ENCODE assay signal across 9 mouse cellular contexts in genomic region chr6:52675222-52675921, GRCm38 (mm10). TPM values are rescaled to one million over a fixed set of nuclear protein-coding genes. Genes with fewer than 3 reads are reported as not detected.
DNase-seq lines count a peak whose midpoint lies in the region; ATAC-seq and TF ChIP-seq lines count a peak whose summit lies in the region.
"Had no signal": no experiment of that assay in that cellular context is flagged by ENCODE, and none has a peak within 500 bp of the region (broad histone marks: within the 10 kb centered on the region; RNA-seq: fewer than 3 reads in every experiment).

No protein-coding gene starts in this region.

- no peak overlapping the region for H3K4me3 ChIP-seq in heart, embryonic 10.5 days
- no peak overlapping the region for H3K4me3 ChIP-seq in heart, postnatal 0 days (ENCODE audit: low read depth, low read length)
- no peak overlapping the region for H3K4me3 ChIP-seq in midbrain, embryonic 13.5 days (replicated peaks)
- H3K4me3 ChIP-seq in midbrain, embryonic 16.5 days (ENCODE audit: low read depth, low read length): no peak overlapping the region

- H3K36me3 ChIP-seq in heart, embryonic 10.5 days: no peaks in the 10 kb centered on the region
- H3K36me3 ChIP-seq in heart, postnatal 0 days (replicated peaks; ENCODE audit: control insufficient read depth, insufficient read depth, low read length): no peaks in the 10 kb centered on the region
- H3K36me3 ChIP-seq in midbrain, embryonic 13.5 days: no peaks in the 10 kb centered on the region
- H3K36me3 ChIP-seq in midbrain, embryonic 16.5 days (ENCODE audit: control insufficient read depth, insufficient read depth, low read length): no peaks in the 10 kb centered on the region

- no peak for TF ChIP-seq CTCF in heart, postnatal 0 days (IDR thresholded peaks at IDR 0.05; ENCODE audit: low read depth)

- DNase-seq in heart, adult 11 months: peak; percentile 96
- DNase-seq in heart, embryonic 10.5 days (ENCODE audit: low spot score): no peak
- peak; percentile 59 for DNase-seq in Muller cell, postnatal 12 days (ENCODE audit: inconsistent ontology term)
- DNase-seq in heart, postnatal 0 days (ENCODE audit: low spot score): peak; percentile 14
- peak; percentile 37 to 62 for DNase-seq in kidney, postnatal 4 days
- no peak for DNase-seq in retina, postnatal 1 day
- DNase-seq: thymus, adult 2 months had no signal

- no peak for TF ChIP-seq EP300 in heart, postnatal 0 days (IDR thresholded peaks at IDR 0.05; ENCODE audit: low read depth)

- H3K4me2 ChIP-seq in heart, postnatal 0 days (ENCODE audit: low read depth, low read length): no peak overlapping the region
- H3K4me2 ChIP-seq in midbrain, embryonic 13.5 days (replicated peaks): no peak overlapping the region
- no peak overlapping the region for H3K4me2 ChIP-seq in midbrain, embryonic 16.5 days (ENCODE audit: low read length)

- no peak for ATAC-seq in heart, postnatal 0 days (ENCODE audit: insufficient read depth, low read depth)
- no peak for ATAC-seq in midbrain, embryonic 13.5 days
- ATAC-seq in midbrain, embryonic 16.5 days: no peak

- H3K27ac ChIP-seq in heart, embryonic 10.5 days: no peak overlapping the region
- peak overlapping the region; percentile 17; the same call in 1 of the 2 replicates for H3K27ac ChIP-seq in heart, postnatal 0 days (ENCODE audit: low read depth)
- no peak overlapping the region for H3K27ac ChIP-seq in midbrain, embryonic 13.5 days
- H3K27ac ChIP-seq in midbrain, embryonic 16.5 days (ENCODE audit: low read length): no peak overlapping the region

- WGBS in heart, embryonic 10.5 days: 74% methylated on average over 4 of the region's 4 CpGs
- 56% methylated on average over 4 of the region's 4 CpGs for WGBS in heart, postnatal 0 days
- WGBS in midbrain, embryonic 13.5 days: 73% methylated on average over 4 of the region's 4 CpGs
- 71% methylated on average over 4 of the region's 4 CpGs for WGBS in midbrain, embryonic 16.5 days

- no peaks in the 10 kb centered on the region for H3K9me3 ChIP-seq in heart, embryonic 10.5 days
- H3K9me3 ChIP-seq in heart, postnatal 0 days (replicated peaks; ENCODE audit: control insufficient read depth, low read length): no peaks in the 10 kb centered on the region
- H3K9me3 ChIP-seq in midbrain, embryonic 13.5 days: no peaks in the 10 kb centered on the region
- no peaks in the 10 kb centered on the region for H3K9me3 ChIP-seq in midbrain, embryonic 16.5 days (replicated peaks; ENCODE audit: control insufficient read depth, low read length, poor library complexity, severe bottlenecking)

- H3K4me1 ChIP-seq in heart, embryonic 10.5 days: no peaks in the 10 kb centered on the region
- no peaks in the 10 kb centered on the region for H3K4me1 ChIP-seq in heart, postnatal 0 days (ENCODE audit: control insufficient read depth, insufficient read depth)
- H3K4me1 ChIP-seq in midbrain, embryonic 13.5 days (replicated peaks): no peaks in the 10 kb centered on the region
- no peaks in the 10 kb centered on the region for H3K4me1 ChIP-seq in midbrain, embryonic 16.5 days (ENCODE audit: control insufficient read depth, insufficient read depth, low read length)

- H3K9ac ChIP-seq in heart, postnatal 0 days (replicated peaks; ENCODE audit: low read depth, low read length): no peak overlapping the region
- H3K9ac ChIP-seq in midbrain, embryonic 13.5 days (replicated peaks): no peak overlapping the region
- H3K9ac ChIP-seq in midbrain, embryonic 16.5 days (ENCODE audit: low read depth, low read length): no peak overlapping the region

- H3K27me3 ChIP-seq in heart, embryonic 10.5 days (ENCODE audit: insufficient read depth, poor library complexity, severe bottlenecking): no peaks in the 10 kb centered on the region
- no peaks in the 10 kb centered on the region for H3K27me3 ChIP-seq in heart, postnatal 0 days (ENCODE audit: control insufficient read depth, insufficient read depth, low read length)
- H3K27me3 ChIP-seq in midbrain, embryonic 13.5 days: no peaks in the 10 kb centered on the region
- no peaks in the 10 kb centered on the region for H3K27me3 ChIP-seq in midbrain, embryonic 16.5 days (ENCODE audit: control insufficient read depth, insufficient read depth, low read depth, low read length)

RNA-seq across cellular contexts. Expression of gene Hibadh, which starts 35.2 kb away (rescaled TPM):
- polyA plus RNA-seq in heart, embryonic 10.5 days (2016; fragmentation: Nextera tagmentation; extraction: Ambion mirVana): 121 and 135 TPM in 2 replicates
- 82.2 and 111 TPM in 2 replicates for total RNA-seq in heart, postnatal 0 days (2014; rRNA removed; ENCODE audit: low replicate concordance)
- 228 and 232 TPM in 2 replicates for polyA plus RNA-seq in heart, postnatal 0 days (2015; fragmentation: Nextera tagmentation; extraction: Ambion mirVana)
- 54.1 and 55.0 TPM in 2 replicates for polyA plus RNA-seq in midbrain, embryonic 13.5 days (2015; fragmentation: Nextera tagmentation; extraction: Ambion mirVana)
- 58.4 and 64.7 TPM in 2 replicates for polyA plus RNA-seq in midbrain, embryonic 16.5 days (2015; fragmentation: Nextera tagmentation; extraction: Ambion mirVana)

RNA-seq across cellular contexts. Expression of gene Tax1bp1, which starts 38.2 kb away (rescaled TPM):
- 97.1 and 97.5 TPM in 2 replicates for polyA plus RNA-seq in heart, embryonic 10.5 days (2016; fragmentation: Nextera tagmentation; extraction: Ambion mirVana)
- 44.9 and 73.9 TPM in 2 replicates for total RNA-seq in heart, postnatal 0 days (2014; rRNA removed; ENCODE audit: low replicate concordance)
- 126 and 128 TPM in 2 replicates for polyA plus RNA-seq in heart, postnatal 0 days (2015; fragmentation: Nextera tagmentation; extraction: Ambion mirVana)
- 168 and 174 TPM in 2 replicates for polyA plus RNA-seq in midbrain, embryonic 13.5 days (2015; fragmentation: Nextera tagmentation; extraction: Ambion mirVana)
- polyA plus RNA-seq in midbrain, embryonic 16.5 days (2015; fragmentation: Nextera tagmentation; extraction: Ambion mirVana): 144 and 149 TPM in 2 replicates

Comparison
In these comparisons a context has a peak if more than half of its experiments do, and no peak if none do; other contexts are left out.
1. DNase-seq: peak in heart, adult 11 months (single experiment), Muller cell, postnatal 12 days (single experiment), heart, postnatal 0 days (single experiment) and kidney, postnatal 4 days (2 of 2); none in heart, embryonic 10.5 days (single experiment) and retina, postnatal 1 day (single experiment).